Mouse (Mus musculus) right cerebral cortex, adult 18-20 months (tissue): ENCODE data around the gene Ggt7.
A peak's percentile ranks its signal among the peaks of the same experiment; 100 is the strongest.
"Not testable (repeated sequence)": the region's sequence is repeated elsewhere in the genome, so short reads cannot be mapped to it uniquely, and the experiment has no call there.

Source experiments
- DNase-seq: peaks from one replicate; pipeline ENCODE4 v3.0.0; 2022; ENCODE audit warnings: mixed read lengths

The Ggt7 gene

DNA sequence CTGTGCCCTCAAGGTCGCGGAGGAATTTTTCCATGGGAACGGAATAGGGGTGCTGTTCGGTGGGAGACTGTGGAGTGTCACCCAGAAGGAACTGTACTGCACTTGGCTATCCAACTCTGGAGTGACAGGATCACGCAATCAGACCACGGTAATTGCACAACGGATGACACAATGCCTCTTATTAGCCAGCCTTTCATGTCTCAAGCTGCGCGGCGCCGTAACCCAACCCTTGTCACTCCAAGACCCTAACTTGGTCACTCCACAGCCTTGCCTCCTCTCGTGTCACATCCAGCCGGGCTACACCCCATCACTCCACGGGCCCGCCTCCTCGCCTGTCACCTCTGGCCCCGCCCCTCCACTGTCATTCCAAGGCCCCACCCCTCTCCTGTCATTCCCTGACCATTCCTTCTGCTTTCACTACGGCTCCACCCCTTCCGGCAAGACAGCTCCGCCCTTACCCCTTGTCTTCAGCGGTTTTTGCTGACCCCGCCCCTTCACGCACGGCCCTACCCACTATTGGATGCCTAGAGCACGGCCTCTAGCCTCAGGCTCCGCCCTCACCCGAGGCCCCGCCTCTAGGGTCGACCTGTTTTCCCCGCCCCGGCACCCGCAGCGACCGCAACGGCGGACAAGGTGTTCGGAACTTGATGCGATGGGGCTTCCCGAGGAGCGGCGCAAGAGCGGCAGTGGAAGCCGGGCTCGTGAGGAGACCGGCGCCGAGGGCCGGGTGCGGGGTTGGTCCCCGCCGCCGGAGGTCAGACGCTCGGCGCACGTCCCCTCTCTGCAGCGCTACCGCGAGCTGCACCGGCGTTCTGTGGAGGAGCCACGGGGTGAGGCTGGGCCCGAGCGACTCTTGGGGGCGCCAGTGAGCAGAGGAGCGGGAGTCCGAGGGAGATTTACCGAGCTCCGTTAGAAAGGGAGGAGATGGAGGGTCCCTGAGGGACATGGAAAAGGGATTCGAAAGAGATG, at the start of gene Ggt7, which contains the start of gene Acss2:
Gene Ggt7 (minus strand): TSS at position 783 of the 969 bp plus-strand sequence.
Gene Acss2 (plus strand): TSS at position 494 of the 969 bp plus-strand sequence.
- peak; percentile 99 for DNase-seq

DNA sequence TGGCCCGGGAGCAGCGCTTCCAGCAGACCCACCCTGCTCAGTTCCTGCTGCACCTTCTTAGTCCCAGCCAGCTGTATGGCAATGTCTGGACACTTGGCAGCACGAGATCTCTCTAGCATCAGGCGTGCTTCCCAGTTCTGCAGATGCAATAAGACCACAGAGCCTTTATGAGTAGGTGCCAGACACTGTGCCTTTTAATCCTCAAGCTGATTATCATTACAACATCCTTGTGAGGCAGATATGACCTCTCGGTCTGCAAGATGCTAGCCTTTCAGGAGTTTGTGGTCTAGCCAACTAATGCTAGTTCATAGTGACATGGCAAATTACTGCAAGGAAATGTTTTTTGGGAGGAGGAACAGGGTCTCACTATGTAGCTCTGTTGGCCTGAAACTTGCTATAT, 49.7 kb upstream of the Ggt7 start:
- DNase-seq = no peak

DNA sequence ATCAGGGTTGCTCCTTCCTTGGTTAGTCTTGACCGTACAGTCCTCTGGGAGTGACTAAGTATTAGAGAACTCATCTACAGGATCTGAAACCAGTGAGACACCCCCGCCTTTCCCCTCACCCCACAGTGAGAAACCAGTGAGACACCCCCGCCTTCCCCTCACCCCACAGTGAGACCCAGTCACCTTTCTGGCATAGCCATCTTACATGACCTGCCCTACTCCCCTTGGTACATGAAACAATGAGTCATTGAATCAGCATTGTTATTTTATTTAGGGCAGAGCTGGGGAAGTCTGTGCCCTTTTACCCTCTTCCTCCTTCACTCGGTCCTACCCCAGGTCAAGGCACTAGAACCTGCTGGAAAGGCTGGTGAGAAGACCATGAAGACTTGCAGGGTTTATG, 44.9 kb upstream of the Ggt7 start:
- no peak for DNase-seq

DNA sequence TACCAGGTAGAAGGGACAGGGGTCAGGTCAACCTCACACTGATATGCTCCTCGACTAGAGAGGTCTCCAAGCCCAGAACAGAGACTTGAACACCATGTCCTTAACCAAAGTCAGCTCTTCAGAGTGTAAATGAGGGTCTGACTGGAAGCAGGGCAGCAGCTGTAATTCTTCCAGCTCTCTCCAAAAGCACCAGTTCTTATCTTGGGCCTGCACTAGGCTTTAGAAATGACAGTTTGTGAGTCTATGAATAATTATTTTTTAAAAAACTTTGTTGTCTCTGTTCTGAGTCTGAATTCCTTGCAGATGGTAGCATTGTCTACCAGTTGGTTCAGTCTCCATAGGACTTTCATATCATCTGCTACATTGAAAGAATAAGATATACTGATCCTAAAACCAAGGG, 44.2 kb upstream of the Ggt7 start:
- no peak for DNase-seq

DNA sequence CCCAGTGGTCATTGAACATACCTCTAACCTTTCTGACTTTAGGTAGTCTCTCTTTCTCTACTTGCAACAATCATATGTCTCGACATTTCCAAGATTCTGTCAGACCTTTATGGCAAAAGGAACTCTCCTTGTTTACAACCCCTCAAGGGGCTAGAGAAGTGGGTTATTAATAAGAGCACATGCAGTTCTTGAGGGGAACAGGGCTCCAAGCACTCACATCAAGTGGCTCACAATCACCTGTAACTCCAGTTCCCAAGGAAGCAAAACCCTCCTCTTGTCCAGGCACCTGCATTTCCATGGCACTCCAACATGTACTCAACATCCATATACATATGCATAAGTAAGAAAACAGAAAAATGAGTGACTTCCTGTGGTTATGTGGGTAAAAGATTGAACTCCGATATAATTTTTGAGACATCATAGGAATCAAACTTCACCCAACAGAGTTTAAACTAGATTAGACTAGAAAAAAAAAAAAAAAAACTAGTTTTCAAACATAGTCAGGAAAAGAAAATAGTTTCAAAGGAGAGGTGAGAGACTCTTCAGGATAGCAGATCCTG, 36.5 kb upstream of the Ggt7 start:
- DNase-seq = no peak

DNA sequence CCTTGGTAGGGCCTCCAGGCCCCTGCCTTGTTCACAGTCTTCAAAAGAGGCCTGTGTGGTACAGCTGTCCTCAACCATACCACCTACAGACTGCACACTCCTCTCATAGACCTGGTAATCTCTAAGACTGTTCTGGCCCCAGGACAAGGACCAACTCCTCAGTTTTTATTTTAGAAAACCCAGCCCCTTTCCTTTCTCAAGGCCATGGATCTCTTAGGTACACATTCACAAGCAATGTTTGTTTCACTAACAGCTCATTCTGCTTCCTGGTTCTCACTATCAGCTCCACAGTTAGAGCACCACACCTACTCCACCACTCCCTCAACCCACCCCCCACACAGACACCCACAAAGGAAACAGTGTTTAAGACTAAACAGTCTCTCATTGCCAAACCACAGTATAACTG, 34.9 kb upstream of the Ggt7 start:
- DNase-seq = no peak

DNA sequence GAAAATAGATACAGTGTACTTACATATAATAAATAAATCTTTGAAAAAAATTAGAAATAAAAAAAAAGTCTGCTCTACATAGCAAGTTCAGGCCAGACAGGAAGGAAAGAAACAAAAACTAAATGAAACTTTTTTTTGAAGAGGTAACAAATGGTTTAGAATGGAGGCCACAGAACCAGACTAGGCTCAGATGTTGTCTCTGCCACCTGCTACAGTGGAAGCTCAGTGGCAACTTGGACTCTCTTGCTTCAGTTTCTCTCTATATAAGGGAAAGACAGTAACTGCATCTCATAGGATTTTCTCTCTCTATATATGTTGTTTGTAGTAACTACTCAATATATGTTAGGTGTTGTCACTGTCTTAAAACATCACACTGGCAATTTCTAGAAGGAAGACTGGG, 34.3 kb upstream of the Ggt7 start:
- DNase-seq = no peak

DNA sequence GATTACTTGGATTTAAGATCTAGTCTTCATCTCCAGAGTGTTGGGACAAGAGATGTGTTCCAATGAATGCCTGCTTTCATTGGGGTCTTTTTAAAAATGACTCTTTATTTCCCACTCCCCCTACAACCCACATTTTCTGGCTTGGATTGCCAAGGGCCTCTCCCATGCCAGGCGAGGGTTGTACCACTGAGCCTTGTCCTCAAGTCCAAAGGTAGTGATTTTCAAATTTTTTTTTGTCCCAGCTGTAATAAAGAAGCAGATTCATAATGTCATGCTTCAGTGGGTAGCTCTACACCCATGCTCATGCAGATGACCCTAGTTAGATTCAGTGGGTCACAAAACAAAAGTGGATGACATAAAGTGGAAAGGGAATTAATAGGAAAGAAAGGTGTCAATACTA, 28.9 kb upstream of the Ggt7 start:
- no peak for DNase-seq

DNA sequence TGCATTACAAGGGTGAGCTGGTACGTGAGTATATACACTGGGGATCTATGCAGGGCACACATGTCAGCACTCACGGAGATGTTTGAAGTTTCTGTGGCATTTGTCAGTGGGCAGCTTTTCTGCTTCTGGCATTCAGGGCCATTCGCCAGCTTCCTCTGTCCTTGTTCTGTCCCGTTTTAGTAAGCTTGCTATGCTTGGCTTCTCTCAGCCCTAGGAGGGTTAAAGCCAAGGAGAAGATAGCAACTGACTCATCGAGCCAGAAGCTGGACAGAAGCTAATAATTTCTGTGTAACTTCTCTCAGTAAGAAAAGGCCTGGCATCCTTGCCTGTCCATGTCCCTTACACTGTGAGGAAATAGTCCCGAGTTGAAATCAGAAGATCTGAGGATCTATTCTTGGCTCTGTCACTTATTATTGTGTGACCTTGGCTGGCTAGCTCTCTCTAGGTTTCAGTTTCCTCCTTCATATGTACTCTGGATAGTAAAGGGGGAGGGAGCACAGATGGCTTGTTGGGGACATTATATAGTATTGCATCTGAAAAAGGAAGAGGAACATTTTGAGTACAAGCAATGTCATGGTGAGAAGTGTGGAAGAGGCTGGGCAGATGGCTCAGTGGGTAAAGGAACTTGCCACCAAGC, 22.9 kb upstream of the Ggt7 start:
- DNase-seq = peak; percentile 49

DNA sequence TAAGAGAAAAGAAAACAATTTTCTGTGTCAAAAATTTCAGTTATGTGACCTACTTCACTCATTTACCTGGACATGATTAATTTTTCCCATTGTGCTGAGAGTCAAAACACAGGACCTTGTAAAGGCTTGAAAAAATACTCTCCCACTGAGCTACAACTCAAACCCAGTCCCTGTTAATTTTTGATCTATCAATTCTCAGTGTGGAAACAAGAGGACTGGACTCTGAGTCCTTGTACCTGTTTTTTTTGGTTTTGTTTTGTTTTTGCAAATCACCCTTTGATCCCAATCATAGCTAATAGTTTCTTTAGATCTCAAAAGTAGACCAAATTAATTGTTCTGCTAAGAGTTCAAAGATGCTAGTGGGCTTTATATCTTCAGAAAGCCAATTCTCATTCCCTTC, 21.7 kb upstream of the Ggt7 start:
- DNase-seq = no peak

DNA sequence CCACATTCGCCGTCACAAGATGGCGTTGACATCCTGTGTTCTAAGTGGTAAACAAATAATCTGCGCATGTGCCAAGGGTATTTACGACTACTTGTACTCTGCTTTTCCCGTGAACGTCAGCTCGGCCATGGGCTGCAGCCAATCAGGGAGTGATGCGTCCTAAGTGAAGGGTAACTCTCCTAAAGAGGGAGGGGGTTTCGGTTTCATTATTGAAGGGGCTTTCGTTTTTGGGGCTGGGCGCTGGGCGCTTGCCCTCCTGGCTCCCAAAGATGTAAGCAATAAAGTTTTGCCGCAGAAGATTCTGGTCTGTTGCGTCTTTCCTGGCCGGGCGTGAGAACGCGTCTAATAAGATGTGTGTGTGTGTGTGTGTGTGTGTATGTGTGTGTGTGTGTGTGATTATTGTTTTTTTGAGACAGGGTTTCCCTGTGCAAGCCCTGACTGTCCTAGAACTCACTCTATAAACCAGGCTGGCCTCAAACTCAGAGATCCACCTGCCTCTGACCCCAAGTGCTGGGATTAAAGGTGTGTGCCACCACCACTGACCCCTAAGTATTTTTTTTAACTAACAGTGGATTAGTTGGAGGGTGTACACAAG, 20.5 kb upstream of the Ggt7 start:
- DNase-seq = not testable (repeated sequence)

DNA sequence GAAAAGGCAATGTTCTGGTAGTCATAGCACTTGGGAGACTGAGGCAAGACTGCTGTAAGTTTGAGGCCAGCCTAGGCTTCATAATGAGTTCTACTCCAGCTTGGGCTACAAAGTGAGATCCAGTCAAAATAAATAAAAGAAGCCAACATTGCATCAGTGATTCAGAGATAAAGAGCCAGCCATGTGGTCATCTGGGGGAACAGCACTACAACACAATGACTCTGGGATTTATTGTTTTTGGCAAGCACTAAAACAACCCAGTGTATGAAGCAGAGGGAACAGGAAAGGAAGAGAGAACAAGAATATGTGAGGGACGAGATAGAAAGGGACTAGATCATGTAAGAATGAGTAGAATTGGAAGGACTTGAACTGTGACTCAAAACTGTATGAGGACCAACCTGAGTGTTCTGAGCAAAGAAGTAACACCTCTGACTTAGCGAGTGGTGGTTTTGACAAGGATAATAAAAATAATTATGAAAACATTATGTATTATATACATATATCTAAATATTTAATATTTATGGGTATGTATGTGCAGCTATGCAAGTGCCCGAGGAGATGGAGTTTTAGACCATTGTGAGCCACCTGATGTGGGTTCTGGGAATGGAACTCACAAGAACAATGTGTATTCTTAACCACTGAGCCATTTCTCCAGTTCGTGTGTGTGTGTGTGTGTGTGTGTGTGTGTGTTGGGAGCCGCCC, 19.9 kb upstream of the Ggt7 start:
- DNase-seq = no peak

DNA sequence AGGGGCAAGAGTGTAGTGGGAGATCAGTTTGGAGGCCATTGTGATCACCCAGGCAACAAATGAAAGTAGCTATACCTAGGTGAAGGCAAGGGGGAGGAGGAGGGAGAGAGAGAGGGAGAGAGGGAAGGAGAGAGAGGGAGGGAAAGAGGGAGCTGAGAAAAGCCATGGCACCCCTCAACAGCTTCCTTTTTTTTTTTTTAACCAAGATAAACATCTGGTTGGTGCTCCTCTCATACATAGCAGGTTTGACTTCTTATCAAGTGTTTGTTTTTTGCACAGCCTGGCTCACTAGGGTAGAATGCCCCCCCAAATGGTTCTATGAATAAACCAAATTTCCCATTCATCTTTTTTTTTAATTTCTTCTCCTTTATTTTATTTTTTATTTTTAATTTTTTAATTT, 18.3 kb upstream of the Ggt7 start:
- no peak for DNase-seq

DNA sequence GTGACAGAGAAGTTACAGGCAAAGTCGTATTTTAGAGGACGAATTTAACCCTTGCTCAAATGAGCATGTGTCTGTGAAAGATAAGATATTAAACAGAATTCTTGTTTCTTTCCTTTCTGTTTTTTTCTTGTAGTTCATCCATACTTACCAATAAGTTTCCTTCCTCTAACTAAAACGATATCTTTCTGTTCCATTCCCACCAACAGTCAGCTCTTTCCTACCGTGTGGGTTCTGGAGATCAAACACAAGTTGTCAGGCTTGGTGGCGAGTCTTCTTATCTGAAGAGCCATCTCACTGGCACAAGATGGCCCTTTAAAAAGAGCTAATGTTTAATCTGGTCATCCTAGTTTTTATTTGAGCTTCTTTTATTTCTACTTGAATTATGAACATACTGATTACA, 9.3 kb upstream of the Ggt7 start:
- DNase-seq = no peak

DNA sequence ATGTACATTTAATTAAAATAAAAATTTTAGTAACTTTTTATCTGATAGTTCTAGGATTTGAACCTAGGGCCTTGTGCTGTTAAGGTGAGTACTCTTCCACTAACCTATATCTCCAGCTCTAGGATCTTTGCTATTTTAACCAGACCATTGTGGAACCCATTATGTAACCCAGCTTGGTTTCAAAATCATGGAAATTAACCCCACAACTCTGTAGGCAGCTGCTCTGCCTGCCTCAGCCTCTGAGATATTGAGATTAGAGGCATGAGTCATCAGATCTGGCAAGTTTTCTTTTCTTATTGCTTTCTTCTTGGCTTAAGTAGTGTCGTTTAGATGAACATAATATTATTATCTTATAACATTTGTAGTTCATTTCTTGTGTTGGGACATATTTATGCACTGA, 6.3 kb upstream of the Ggt7 start:
- DNase-seq = no peak

DNA sequence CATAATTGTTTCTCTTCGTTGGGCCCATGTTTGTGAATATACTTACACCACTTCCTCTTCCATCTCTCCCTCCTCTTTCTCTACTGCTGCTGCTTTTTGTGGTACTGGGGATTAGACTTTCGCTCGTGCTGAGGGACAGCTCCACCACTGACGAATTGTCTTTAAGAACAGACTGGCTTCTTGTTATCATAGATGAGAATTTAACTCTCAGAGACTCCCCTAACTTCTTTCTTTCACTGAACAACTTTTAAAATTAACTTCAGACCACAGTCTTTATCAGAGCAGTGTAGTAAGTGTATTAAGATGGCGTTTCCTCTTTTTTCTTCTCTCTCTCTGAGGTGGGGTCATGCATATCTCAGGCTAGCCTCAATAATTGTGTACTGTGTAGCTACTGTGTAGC, 5.7 kb upstream of the Ggt7 start:
- DNase-seq = no peak

DNA sequence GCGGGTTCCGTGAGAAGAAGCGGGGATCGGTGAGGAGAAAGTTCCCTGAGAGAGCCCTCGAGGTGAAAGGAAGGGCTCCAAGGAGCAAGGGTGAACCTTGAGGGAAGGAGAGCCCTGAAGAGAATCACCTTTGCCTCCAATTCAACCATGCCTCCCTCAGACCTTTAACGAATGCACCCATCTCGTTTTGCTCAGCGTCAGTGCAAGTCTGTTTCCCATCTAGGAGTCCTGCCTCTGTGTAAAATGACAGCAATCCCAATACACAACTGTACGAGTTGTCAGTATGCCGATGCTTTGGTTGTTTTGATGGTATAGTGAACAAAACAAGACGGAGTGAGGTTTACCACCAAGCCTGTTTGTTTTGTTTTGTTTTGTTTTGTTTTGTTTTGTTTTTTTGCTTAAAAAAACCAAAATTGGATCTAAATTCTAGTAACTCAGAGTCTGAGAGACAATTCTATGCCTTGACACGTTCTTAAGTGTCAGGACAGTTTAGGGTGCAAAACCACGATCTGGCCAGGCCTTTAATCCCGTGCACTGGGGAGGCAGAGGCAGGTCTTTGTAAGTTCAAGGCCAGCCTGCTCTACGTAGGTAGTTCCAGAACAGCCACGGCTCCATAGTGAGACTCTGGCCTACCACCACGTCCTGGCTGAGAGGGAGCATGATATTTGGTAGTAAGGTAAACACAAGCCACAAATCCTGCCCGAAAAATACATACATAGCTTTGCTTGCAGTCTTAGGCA, 664 bp upstream of the Ggt7 start:
- no peak for DNase-seq

DNA sequence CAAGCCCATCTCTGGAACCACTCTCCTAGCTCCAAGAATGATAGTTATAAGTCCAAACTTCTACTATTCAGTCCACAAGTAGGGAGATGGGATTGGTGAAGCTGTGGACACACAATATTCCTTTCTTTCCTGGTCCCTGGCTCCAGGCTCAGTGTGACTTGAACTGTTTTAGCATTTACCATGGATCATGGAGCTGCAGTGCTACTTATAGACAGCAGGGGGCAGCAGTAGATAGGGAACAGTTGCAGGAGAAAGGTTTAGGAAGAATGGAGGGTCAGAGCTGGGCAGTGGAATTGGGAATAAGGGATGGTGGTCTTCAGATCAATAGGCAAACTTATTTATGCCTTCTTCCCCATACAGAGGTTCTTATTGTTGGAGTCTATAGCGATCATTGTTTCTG, 2.1 kb downstream of the Ggt7 start:
- DNase-seq = peak; percentile 75

DNA sequence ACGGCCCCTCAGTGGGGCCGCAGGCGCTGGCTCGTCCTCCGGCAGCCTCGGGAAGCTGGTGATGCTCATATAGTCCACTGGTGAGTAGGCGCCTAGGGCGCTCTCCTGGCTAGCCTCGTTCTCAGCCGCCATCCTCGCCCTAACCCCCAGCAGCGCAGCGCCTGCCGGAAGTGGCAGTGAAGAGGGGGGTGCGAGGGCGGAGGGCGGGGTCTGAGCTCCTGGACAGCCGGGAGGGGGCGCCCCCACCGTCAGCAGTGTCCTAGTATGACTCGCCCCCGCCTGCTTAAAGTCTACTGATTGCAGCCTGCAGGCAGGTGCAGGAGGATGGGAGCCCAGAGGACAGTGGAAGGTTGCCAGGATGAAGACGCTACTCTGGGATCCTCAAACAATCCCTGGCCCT, 3.4 kb downstream of the Ggt7 start:
- DNase-seq = peak; percentile 94

DNA sequence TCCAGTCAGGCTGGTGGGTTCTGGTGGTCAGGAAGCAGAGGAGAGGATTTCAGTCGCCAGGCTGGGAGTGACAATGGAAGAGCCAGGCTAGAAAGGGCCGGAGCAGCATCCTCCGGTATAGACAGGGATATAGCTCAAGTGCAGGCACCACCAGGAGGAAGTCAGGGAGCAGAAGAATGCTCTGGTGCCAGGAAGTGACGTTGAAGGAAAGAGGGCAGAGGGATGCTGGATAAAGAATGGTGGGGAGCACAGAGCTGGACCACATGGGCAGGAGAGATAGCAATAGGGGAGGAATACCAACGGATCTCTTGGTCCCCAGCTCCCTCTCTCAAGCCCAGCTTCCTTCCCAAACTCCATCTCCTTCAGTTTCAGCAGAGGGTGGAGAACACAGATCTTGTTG, 4.5 kb downstream of the Ggt7 start:
- DNase-seq = peak; percentile 44

DNA sequence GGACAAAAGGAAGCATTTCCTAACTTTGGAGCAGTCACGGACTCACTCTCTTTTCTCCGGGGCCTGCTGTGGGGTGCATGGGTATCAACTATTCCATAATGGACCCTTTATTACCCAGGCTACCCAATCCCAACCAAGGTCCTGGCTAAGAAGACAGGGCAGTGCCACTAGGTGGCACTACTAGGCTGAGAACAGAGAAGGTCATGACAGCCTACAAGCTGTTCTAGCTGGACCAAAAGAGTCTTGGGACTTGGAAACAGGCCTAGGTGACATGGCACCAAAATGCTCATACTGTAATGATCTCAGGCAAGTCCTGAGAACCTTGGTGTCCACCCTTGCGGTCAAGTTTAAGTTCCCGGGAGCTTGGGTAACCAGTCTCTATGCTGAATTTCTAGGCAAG, 5.6 kb downstream of the Ggt7 start:
- DNase-seq = peak; percentile 50
